Mouse (Mus musculus): ENCODE results near the gene Ttll10.

DNA sequence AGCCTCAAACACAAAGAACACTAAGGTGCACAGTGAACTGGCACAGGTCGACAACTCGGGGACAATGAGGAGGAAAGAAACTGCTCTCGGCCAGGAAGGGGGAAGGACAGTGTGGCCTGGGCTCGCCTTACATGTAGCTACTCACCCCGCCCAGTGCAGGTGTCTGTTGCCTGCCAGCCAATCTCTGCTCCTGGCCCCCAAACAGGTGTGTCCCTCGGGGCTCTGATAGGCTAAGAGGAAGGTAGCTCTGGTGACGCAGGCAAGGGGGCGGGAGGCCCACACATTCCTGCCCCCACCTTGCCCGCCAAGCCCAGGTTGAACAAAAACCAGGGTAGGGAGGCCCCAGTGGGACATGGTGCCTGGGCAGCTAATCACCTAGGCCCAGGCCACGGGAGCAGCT, 499 bp upstream of the Ttll10 start:
- no peak for TF ChIP-seq EP300 (IDR thresholded peaks at IDR 0.05; ENCODE audit: low read depth)
- TF ChIP-seq CTCF (IDR thresholded peaks at IDR 0.05; ENCODE audit: low read depth) = no peak
